Mouse (Mus musculus) layer of hippocampus, adult 18-20 months (tissue): ENCODE measurements around the gene Pcdh9. TPM values are rescaled to one million over a fixed set of nuclear protein-coding genes. Genes with fewer than 3 reads are reported as not detected.
A peak's percentile ranks its signal among the peaks of the same experiment; 100 is the strongest.

ENCODE experiments used
- DNase-seq, 2 experiments: peaks; one replicate each; pipeline ENCODE4 v3.0.0; 2022; ENCODE audit warnings: low spot score in 2 of 2
- total RNA-seq, 2 experiments: library from RNA; stranded (reverse); gene quantifications; 2 replicates each; pipeline ENCODE4 v1.2.3; 2021

Gene Pcdh9
- total RNA-seq, 2 experiments from 2014 or later, result 141 to 152 TPM

DNA sequence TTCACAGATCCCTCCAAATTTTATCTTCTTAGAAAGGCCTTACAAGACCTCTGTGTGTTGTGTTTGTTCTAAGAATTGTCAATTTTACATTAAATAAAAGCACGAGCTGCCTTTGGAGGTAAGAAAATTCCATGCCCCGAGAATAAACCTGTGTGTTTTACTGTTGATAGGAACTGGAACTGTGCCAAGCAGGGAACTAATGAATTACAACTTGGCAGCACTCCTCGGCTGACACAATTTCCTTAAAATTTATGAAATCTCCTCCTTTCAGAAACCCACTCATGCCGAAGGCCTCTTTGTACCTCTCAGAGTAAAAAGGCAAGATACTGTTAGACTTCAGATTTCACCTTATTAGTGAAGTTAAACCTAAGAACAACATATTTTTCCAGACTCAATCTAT lies 72.9 kb downstream of the Pcdh9 start:
- DNase-seq, result no peak

DNA sequence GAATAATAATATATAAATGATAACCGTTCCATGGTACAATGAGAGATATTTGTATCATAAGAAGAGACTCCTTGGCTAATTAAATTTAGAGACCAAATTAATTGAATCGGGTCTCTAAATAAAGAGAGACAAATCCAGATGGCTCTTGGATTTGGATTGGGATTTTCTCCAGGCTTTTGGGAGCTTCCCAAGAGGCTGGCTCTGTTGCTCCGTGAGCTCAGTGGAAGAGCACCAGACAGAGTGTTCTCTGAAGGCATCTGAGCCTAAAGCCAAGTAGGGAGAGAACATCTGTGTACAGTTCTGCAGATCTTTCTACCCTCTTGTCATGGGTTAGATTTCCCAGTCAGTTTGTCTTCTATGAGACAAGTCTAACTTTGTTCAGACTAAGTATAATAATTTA lies 95.9 kb downstream of the Pcdh9 start:
- DNase-seq, result peak; percentile 25 to 55

DNA sequence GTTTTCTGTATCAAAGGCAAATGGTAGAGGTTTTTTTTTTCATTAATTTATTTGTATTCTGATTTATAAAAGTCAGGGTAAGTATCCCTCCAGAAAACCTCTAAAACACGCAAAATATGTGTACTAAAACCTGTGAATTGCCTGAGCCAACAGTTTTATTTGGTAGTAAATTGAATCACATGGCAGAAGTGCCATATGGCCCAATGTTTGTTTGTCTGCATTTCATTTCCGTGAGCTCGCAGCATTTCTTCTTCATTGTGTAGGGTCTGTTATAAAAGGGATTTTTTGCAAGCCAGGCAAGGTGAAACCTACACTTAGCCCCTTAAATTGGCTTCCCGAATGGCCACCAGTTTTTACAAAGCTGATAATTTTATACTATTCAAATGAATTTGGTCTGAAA lies 104.2 kb downstream of the Pcdh9 start:
- peak in 1 of 2 experiments; percentile 39 for DNase-seq

GRCm38 (mm10) chr14:93785031-93785430 lies 105.4 kb downstream of the Pcdh9 start:
- peak in 1 of 2 experiments; percentile 26 for DNase-seq

GRCm38 (mm10) chr14:93762855-93763254 lies 127.6 kb downstream of the Pcdh9 start:
- peak in 1 of 2 experiments; percentile 15 for DNase-seq

DNA sequence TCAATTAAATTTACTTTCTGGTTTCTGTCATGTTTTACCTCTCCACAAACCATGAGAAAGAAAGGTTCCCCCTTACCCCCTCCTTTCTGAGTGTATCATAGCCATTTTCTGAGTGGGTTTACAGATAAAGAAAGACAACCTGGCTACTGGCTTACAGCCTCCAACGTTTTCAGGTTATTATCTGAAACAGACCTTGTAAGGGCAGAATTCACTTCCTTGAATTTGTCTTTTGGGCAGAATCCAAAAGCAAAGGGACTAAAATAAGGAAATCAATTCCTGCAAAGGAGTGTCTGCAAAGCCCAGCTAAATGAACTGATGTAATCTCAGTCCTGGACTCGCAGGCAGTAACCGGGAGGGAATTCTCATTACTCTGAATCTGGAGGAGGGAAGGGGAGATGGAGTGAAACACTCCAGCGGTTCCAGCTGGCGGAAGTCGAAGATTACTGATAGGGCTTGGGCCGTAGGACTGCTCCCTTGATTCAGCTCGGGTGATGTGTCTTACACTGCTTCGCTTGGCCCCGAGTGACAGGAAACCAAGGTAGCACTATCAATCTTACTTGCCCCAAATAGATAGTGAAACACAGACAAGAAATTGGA lies 156.3 kb downstream of the Pcdh9 start:
- no peak for DNase-seq

DNA sequence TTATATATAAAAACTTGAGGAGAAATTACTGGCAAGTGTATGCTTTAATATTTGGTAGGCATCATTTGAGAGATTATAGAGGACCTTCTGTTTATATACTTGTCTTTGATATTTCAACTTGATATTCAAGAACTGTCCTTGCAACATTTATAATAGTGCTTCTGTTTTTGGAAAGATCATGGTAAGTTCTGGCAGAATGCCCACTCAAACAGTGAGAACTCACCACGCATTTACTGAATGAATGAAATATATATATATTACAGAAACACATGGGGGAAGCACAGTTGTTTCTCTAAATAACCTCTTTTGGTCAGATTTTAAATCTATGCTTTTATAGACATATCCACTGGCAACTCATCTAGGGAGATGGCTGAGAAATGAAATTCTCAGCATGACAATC lies 164.7 kb downstream of the Pcdh9 start:
- no peak for DNase-seq

DNA sequence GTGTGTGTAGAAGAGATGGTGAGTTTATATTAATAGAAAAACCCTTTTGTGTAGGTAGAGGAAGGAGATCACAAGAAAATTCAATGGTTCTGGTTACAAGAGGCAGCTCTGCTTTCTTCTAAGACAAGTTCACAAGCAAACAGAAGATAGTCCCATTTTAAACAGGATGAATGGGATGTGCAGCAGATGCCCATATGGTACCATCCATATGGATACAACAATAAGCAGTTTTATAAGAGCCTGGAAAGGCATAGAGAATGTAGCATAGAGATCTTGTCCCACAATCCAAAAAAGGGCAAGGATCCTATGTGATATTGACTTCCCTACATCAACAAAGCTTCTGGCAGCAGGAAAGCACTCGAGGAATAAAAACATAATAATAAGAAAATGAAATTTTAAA lies 171.3 kb downstream of the Pcdh9 start:
- peak in 1 of 2 experiments; percentile 60 for DNase-seq

DNA sequence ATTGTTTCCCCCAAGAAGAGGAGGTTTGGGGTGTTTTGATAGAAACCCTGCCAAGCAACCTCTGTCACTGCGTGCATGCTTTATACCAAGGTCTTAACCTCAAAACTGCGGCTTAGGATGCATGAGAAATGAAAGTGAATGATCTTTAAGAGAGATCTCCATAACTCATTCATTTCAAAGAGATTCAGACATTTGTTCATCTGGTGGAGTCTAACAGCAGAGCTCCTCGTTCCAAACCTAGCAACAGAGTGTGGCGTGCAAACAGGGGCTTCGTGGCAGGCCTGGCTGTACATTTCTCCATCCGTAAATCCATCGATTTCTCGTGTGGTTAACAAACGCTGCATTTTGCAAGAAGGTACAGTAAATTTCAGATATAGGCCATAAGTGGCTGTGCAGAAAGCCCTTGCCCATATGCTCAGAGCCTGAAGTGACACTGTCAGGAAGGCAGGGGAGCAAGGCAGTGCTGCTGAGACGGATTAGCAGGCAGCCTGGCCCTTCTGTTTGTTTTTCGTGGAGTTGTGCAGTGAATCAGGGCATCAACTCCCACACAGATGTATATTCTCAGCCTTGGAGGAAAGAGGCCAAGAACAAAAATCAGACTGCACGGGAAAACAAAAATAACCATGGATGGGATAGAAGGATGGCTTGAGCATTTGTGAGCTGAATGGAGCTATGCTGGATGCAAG lies 177.1 kb downstream of the Pcdh9 start:
- DNase-seq, result peak; percentile 60 to 79

GRCm38 (mm10) chr14:93708651-93709050 lies 181.8 kb downstream of the Pcdh9 start:
- no peak for DNase-seq

GRCm38 (mm10) chr14:93701385-93702101 lies 188.9 kb downstream of the Pcdh9 start:
- DNase-seq, result peak; percentile 45 to 57

DNA sequence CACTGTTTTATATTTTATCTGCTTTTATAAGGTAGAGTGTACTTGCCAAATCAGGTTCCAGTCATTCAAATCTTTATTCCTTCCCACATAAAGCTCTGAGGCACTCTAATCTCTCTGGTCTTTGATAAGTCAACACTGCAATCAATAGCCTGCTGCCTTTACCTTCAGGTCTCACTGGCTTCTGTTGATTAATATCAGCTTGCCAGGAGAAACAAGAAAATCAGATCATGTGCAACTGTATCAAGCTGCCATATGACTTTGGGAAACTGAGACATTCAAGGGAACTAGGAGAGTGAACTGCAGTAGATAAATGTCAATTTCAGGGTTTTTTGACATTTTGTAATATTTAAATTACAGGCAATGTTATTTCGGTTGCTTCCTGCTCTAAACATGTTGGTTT lies 189.6 kb downstream of the Pcdh9 start:
- no peak for DNase-seq

DNA sequence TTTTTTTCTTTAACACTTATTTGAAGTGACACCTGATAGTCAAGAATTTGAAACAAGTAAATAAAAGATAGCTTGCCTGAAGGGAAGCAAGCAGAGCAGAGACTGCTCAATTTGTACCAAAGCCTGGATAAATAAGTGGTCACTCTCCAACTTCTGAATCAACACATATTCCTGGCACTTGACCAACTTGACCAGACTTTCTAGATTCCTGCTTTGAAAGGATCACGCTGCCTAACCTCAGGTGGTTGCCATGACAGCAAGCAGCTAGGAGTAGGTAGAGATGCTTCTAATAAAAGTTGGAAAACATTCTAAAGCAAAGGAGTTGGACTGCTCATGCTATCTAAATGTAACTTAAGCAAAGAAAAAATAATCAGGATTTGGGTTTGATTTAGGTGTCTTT lies 205.8 kb downstream of the Pcdh9 start:
- DNase-seq, result no peak

GRCm38 (mm10) chr14:93675273-93676068 lies 215.0 kb downstream of the Pcdh9 start:
- peak; percentile 59 to 75 for DNase-seq

GRCm38 (mm10) chr14:93653986-93654757 lies 236.3 kb downstream of the Pcdh9 start:
- DNase-seq, result peak in 1 of 2 experiments; percentile 17

GRCm38 (mm10) chr14:93627241-93627640 lies 263.2 kb downstream of the Pcdh9 start:
- DNase-seq, result no peak

DNA sequence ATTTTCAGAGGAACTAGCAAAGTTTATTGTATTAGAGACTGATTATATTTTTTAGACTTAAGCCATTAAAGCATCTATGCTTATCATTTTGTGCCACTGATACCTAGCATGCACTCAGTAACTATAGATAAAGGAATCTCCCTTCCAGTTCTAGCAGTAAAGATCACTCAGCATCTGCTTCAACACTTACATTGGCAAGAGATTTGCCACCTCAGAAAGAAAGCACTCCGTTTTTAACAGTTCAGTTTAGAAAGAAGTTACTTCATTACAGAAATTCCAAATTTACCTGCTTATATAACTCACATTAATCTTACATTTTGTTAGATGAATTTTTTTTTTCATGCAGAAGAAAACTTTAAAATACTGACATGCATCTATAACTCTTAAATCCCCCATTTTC lies 266.3 kb downstream of the Pcdh9 start:
- DNase-seq, result no peak

DNA sequence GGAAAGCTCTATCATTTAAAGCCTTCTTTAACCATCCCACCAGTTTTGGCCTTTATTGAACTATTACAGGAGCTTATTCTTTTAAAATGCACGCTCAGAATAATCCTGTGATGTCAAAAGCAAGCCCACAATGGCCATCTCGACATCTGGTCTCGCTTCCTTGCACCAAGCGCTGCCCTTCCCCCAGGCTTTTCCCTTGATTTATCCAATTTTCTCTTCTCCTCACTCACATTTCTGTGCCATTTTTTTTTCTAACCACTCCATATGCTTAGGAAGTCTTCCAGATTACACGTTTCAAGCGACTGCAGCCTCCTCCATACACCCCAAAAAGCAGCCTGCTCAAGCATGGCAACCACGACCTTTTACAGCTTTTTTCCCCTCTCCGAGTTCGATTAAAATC lies 269.3 kb downstream of the Pcdh9 start:
- peak; percentile 16 to 67 for DNase-seq

GRCm38 (mm10) chr14:93607546-93607945 lies 282.9 kb downstream of the Pcdh9 start:
- DNase-seq, result peak; percentile 6 to 56

GRCm38 (mm10) chr14:93599997-93600396 lies 290.5 kb downstream of the Pcdh9 start:
- peak; percentile 17 to 76 for DNase-seq
